Mouse (Mus musculus) embryonic facial prominence, embryonic 11.5 days (tissue): ENCODE measurements at regions not wholly inside any gene's neighbourhood (a gene's known extent, or its start where the extent isn't known, plus 50 kb on each side); places are given as distances from the start of the nearest gene placed in this dataset.

Experiments
- ATAC-seq: fragments of 200-750 bp; cut with Nextera tagmentation; replicated peaks from 2 replicates; pipeline ENCODE4 v1.8.0; 2017; ENCODE audit warnings: low read depth; ENCODE audit not compliant: insufficient number of reproducible peaks, low FRiP score, low TSS enrichment
- DNase-seq: peaks from one replicate; pipeline ENCODE4 v3.0.0-alpha.2; 2015; ENCODE audit warnings: low spot score
- H3K27ac ChIP-seq: fragments of 300-500 bp; sonication (generic); replicated peaks from 2 replicates; pipeline ENCODE4 v1.5.1; 2014; ENCODE audit warnings: mild to moderate bottlenecking, low read depth, low read length, control low read depth
- H3K27me3 ChIP-seq: fragments of 300-500 bp; sonication (generic); 2 replicates; pipeline ENCODE4 v1.6.1; 2014; ENCODE audit warnings: mild to moderate bottlenecking, low read length, moderate library complexity, mixed read lengths; ENCODE audit not compliant: control insufficient read depth, insufficient read depth
- H3K36me3 ChIP-seq: fragments of 300-500 bp; sonication (generic); replicated peaks from 2 replicates; pipeline ENCODE4 v1.6.1; 2014; ENCODE audit warnings: low read depth, mild to moderate bottlenecking, low read length, moderate library complexity, mixed read lengths; ENCODE audit not compliant: control insufficient read depth, insufficient read depth
- H3K4me1 ChIP-seq: fragments of 300-500 bp; sonication (generic); 2 replicates; pipeline ENCODE4 v1.6.1; 2014; ENCODE audit warnings: low read length, mixed read lengths; ENCODE audit not compliant: control insufficient read depth, insufficient read depth
- H3K4me2 ChIP-seq: fragments of 300-500 bp; sonication (generic); 2 replicates; pipeline ENCODE4 v1.6.1; 2014; ENCODE audit warnings: low read depth, mild to moderate bottlenecking, control low read depth, low read length, moderate library complexity
- H3K4me3 ChIP-seq: fragments of 300-500 bp; sonication (generic); 2 replicates; pipeline ENCODE4 v1.5.1; 2014; ENCODE audit warnings: low read depth, low read length, control low read depth
- H3K9ac ChIP-seq: fragments of 300-500 bp; sonication (generic); replicated peaks from 2 replicates; pipeline ENCODE4 v1.6.1; 2014; ENCODE audit warnings: mild to moderate bottlenecking, control low read depth, low read length
- H3K9me3 ChIP-seq: fragments of 300-500 bp; sonication (generic); replicated peaks from 2 replicates; pipeline ENCODE4 v1.6.1; 2016; ENCODE audit warnings: mild to moderate bottlenecking, low read length, inconsistent platforms, mixed read lengths; ENCODE audit not compliant: control insufficient read depth
- WGBS: fragments of 180-500 bp; shearing (Covaris S2); extraction: QIAGEN DNeasy Blood & Tissue Kit; methylation state at CpG from one replicate; pipeline ENCODE4 v1.1.7; 2014; 5-methylcytosine and 5-hydroxymethylcytosine counted together

DNA sequence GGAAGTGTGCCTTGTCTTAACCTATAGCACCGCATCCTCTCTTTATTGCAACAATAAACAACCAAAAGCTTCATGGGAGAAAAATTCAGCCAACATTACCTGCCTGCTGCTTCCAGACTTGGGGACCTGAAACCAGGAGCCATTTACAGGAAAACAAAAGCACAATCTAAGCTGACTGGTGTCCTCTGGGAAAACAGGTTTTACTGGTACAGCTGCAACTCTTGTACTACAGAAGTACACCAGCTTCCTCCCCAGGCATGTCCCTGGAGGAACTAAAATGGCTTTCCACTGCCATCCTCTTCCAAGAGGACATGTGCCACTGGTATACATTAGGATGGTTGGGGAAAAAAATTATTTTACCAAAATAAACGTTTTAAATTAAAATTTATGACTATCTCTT is 63.9 kb upstream of the Ptprk start:
- H3K9me3 ChIP-seq: no peaks in the 10 kb centered on the region
- H3K27ac ChIP-seq: no peak overlapping the region
- no peak overlapping the region for H3K4me2 ChIP-seq
- WGBS: 53% methylated on average over 2 of the region's 2 CpGs
- no peaks in the 10 kb centered on the region for H3K4me1 ChIP-seq
- DNase-seq: no peak
- H3K27me3 ChIP-seq: no peaks in the 10 kb centered on the region
- H3K36me3 ChIP-seq: no peaks in the 10 kb centered on the region
- no peak overlapping the region for H3K9ac ChIP-seq
- ATAC-seq: no peak
- no peak overlapping the region for H3K4me3 ChIP-seq

DNA sequence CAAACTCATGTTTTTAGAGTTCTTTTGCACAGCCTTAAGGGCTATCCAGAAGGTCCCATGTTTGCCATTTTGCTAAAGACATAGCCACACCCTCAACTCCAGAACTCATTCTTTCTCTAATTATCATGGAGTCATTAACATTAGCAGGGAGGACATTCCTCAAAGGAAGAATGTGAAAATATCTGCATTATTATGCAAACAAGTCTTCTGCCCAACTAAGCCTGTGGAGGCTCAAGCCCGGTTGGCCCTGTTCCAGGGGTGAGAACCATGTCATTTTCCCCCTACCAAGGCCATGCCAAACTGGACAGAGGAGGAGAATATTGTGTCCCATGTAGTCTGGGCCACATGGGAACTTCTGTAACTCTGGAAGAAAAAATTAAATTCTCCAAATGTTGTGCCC is 62.5 kb upstream of the Ptprk start:
- Histone ChIP-seq H3K27me3 (no peaks in the 10 kb centered on the region), H3K9ac (no peak overlapping the region), H3K4me3 (no peak overlapping the region), H3K4me1 (no peaks in the 10 kb centered on the region), H3K36me3 (no peaks in the 10 kb centered on the region), H3K27ac (no peak overlapping the region), H3K4me2 (no peak overlapping the region), H3K9me3 (no peaks in the 10 kb centered on the region)
- ATAC-seq (no peak), DNase-seq (no peak)
- 89% methylated on average over 1 of the region's 1 CpGs for WGBS

DNA sequence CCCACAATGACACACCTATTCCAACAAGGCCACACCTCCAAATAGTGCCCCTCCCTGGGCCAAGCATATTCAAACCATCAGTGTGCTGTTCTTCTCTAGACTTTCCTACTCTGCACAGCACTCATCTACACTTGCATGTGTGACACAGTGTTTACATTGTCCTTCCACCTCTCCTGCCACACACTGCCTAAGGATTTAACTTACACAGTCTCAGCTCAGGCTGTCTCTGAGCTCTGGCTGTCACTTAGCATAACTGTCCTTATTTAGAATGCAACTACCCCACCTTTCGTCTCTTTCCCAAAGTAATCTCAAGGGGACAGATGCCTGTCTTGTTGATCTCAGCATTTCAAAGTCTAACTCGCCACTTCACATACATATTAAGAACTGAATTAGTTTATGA is 61.2 kb upstream of the Ptprk start:
- no peak overlapping the region for H3K4me3 ChIP-seq
- no peaks in the 10 kb centered on the region for H3K4me1 ChIP-seq
- no peak overlapping the region for H3K9ac ChIP-seq
- no peak overlapping the region for H3K4me2 ChIP-seq
- H3K9me3 ChIP-seq: no peaks in the 10 kb centered on the region
- no peaks in the 10 kb centered on the region for H3K36me3 ChIP-seq
- 59% methylated on average over 2 of the region's 2 CpGs for WGBS
- DNase-seq: no peak
- H3K27ac ChIP-seq: no peak overlapping the region
- ATAC-seq: no peak
- H3K27me3 ChIP-seq: no peaks in the 10 kb centered on the region

DNA sequence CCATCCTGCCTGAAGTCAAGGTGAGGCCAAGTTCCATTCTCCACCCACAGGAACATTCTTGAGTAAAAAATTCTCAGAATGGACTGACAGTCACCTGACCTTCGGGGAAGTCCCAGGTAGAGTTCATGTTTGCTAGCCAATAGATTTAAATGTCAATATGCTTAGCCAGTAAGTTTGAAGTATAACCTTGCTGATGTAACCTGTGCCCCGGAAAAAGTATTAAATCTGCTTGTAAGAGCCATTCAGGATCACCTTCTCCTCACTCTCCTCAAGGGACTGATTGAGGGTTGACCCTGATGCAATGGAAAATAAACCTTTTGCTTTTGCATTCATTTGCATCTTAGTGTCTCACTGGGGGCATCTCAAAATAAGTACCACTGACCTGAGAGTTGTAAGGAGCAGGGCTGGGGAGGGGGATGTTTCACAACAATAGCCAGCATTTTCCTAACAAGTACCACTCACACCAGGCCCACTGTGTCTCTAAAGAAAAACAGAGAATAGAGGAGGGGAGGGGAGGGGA is 60.3 kb upstream of the Ptprk start:
- 44% methylated on average over 2 of the region's 2 CpGs for WGBS
- no peak overlapping the region for H3K4me2 ChIP-seq
- H3K4me3 ChIP-seq: no peak overlapping the region
- H3K4me1 ChIP-seq: no peaks in the 10 kb centered on the region
- H3K27me3 ChIP-seq: no peaks in the 10 kb centered on the region
- no peak overlapping the region for H3K27ac ChIP-seq
- ATAC-seq: no peak
- H3K9me3 ChIP-seq: no peaks in the 10 kb centered on the region
- H3K36me3 ChIP-seq: no peaks in the 10 kb centered on the region
- no peak overlapping the region for H3K9ac ChIP-seq
- DNase-seq: no peak
